Mouse (Mus musculus) adrenal gland, postnatal 4 days (tissue): ENCODE data around the gene Tut1. TPM values are rescaled to one million over a fixed set of nuclear protein-coding genes. Genes with fewer than 3 reads are reported as not detected.

Experiments used
- DNase-seq, 2 experiments: peaks; one replicate each; pipeline ENCODE4 v3.0.0; 2021 to 2022; ENCODE audit warnings: low spot score in 2 of 2, mixed read lengths in 2 of 2
- total RNA-seq, 2 experiments: library from RNA; stranded (reverse); gene quantifications; 2 replicates each; pipeline ENCODE4 v1.2.3; 2021

Gene Tut1
- total RNA-seq, 2 experiments from 2014 or later, result 23.2 to 26.9 TPM

GRCm38 (mm10) chr19:8982303-8983149 lies 28.9 kb downstream of the Tut1 start:
- no peak for DNase-seq

- no peak for DNase-seq
Observed at GRCm38 (mm10) chr19:8983150-8983650, 29.6 kb downstream of the Tut1 start.

- no peak for DNase-seq
Observed at GRCm38 (mm10) chr19:8984255-8984868, 30.7 kb downstream of the Tut1 start.

GRCm38 (mm10) chr19:8985891-8986290 lies 32.2 kb downstream of the Tut1 start:
- no peak for DNase-seq

GRCm38 (mm10) chr19:8987816-8988215 lies 34.2 kb downstream of the Tut1 start:
- no peak for DNase-seq

GRCm38 (mm10) chr19:8988346-8989065 lies 34.9 kb downstream of the Tut1 start:
- no peak for DNase-seq

GRCm38 (mm10) chr19:8989066-8989566 lies 35.5 kb downstream of the Tut1 start, which contains the start of gene Ahnak:
Ahnak (plus strand) TSS chr19:8989284.
- peak; percentile 55 to 58 for DNase-seq

- peak; percentile 62 to 74 for DNase-seq
Observed at GRCm38 (mm10) chr19:8989567-8990431, 36.2 kb downstream of the Tut1 start.

- DNase-seq, result no peak
Observed at GRCm38 (mm10) chr19:8990432-8991102, 36.9 kb downstream of the Tut1 start.

GRCm38 (mm10) chr19:8991245-8991870 lies 37.7 kb downstream of the Tut1 start:
- DNase-seq, result no peak

GRCm38 (mm10) chr19:8991871-8992735 lies 38.5 kb downstream of the Tut1 start:
- no peak for DNase-seq

GRCm38 (mm10) chr19:8992769-8993624 lies 39.4 kb downstream of the Tut1 start:
- peak; percentile 45 to 79 for DNase-seq

- DNase-seq, result no peak
Observed at GRCm38 (mm10) chr19:8993625-8993912, 39.9 kb downstream of the Tut1 start.

- no peak for DNase-seq
Observed at GRCm38 (mm10) chr19:8994813-8995607, 41.4 kb downstream of the Tut1 start.

GRCm38 (mm10) chr19:8996601-8997000 lies 43.0 kb downstream of the Tut1 start:
- no peak for DNase-seq

GRCm38 (mm10) chr19:8997546-8997945 lies 43.9 kb downstream of the Tut1 start:
- peak in 1 of 2 experiments; percentile 64 for DNase-seq

- no peak for DNase-seq
Observed at GRCm38 (mm10) chr19:8998546-8998945, 44.9 kb downstream of the Tut1 start.
